Mouse (Mus musculus) embryonic fibroblast, embryonic 13.5 days (primary cell): Measurements from ENCODE around the gene Syna. TPM values are rescaled to one million over a fixed set of nuclear protein-coding genes. Genes with fewer than 3 reads are reported as not detected.

Experiments used
- H3K27ac ChIP-seq: 2 replicates; pipeline ENCODE4 v1.5.1; 2012; ENCODE audit warnings: low read length, control low read depth, inconsistent platforms; ENCODE audit not compliant: insufficient read depth
- H3K4me1 ChIP-seq: 2 replicates; pipeline ENCODE4 v1.6.1; 2011; ENCODE audit warnings: low read length; ENCODE audit not compliant: control insufficient read depth, insufficient read depth
- H3K4me3 ChIP-seq: 2 replicates; pipeline ENCODE4 v1.5.1; 2011; ENCODE audit warnings: mild to moderate bottlenecking, control low read depth, low read length; ENCODE audit not compliant: insufficient read depth
- CTCF ChIP-seq: IDR thresholded peaks from 2 replicates; pipeline ENCODE4 v1.5.1; 2011; ENCODE audit warnings: mild to moderate bottlenecking, control low read depth, low read length, moderate library complexity, borderline replicate concordance; ENCODE audit not compliant: insufficient read depth
- POLR2A ChIP-seq: IDR thresholded peaks from 2 replicates; pipeline ENCODE4 v1.6.1; 2011; ENCODE audit warnings: low read depth, mild to moderate bottlenecking, control low read depth, low read length, moderate library complexity
- polyA plus RNA-seq: library from polyadenylated mRNA; stranded (reverse); fragments of >200 nt; gene quantifications from 2 replicates; pipeline ENCODE4 v1.2.4, GENCODE M21; 2011; ENCODE audit warnings: low read depth; ENCODE audit not compliant: missing spikeins, insufficient read length

Syna gene
- 0.40 TPM in 1 of 2 replicates, not detected in the other for polyA plus RNA-seq

DNA sequence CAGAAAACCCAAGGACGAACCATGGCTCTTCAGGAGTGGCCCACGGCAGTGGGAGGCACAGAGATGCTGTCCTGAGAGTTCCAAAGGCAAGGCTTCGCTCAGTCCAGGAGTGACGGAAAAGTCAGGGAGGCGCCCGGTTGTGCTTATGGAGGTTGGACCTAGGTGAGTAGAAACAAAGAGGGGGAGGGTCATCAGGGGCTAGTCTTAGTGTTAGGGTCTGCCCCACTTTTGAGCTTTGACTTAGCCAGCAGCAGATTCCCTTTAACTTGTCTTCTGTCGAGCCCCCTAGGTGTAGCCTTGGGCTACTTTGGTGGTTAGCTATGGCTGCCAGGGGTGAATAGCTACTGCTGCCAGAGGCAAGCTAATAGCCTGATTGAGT lies at the start of gene Syna:
Syna (minus strand) TSS at position 101 of the 379 bp plus-strand sequence.
- no peak within 1 kb of the TSS for H3K27ac ChIP-seq
- no peaks in the 10 kb centered on the region; the same call in 1 of the 2 replicates for H3K4me1 ChIP-seq
- no peak within 1 kb of the TSS for H3K4me3 ChIP-seq
- no peak for TF ChIP-seq CTCF
- TF ChIP-seq POLR2A: no peak

DNA sequence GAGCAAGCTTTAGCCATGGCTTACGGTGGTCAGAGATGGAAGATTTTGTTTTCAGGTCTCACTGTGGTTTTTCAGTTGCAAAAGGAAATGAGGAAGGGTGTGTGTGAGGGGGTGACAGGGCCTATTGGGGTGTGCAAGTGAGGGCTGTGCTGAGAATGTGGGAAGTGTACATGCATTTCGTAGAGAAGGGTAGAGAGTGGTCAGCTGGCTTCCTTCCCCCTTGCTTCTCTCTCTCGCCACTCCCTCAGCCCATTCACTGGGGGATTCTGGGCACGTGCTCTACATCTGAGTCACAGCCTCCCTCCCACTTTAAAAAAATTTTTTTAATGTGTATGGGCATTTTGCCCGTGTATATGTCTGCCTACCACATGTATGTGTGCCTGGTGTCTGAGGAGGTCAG lies 47.1 kb upstream of the Syna start:
- peak; percentile 24; the same call in 1 of the 2 replicates for TF ChIP-seq POLR2A
- no peak for TF ChIP-seq CTCF
- Histone ChIP-seq H3K4me3 (no peak overlapping the region), H3K4me1 (peaks cover 9% of the 10 kb centered on the region), H3K27ac (peak overlapping the region; percentile 4; the same call in 1 of the 2 replicates)

DNA sequence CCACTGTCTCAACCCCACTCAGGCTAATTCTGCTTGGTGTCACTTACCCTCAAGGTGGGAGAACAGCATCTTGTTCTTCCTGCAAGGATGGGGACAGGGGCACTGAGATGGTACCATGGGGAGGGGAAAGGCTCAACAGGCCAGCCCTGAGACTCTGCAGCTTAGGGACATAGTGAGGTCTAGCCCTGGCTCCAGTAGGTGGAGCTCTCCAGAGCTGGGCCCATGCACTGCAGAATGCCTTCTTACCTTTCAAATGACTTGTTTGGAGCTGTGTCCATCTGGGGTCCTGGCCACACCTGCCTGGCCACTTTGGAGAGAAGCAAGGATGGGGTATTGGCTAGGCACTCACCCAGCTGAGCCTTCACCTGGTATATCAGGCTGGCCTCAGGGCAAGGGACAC lies 46.3 kb upstream of the Syna start:
- Histone ChIP-seq H3K27ac (no peak overlapping the region), H3K4me1 (peaks cover 6% of the 10 kb centered on the region), H3K4me3 (no peak overlapping the region)
- TF ChIP-seq CTCF: 0 out of 2 replicates have a peak, but pooled peaks have one; percentile 1
- TF ChIP-seq POLR2A: no peak

DNA sequence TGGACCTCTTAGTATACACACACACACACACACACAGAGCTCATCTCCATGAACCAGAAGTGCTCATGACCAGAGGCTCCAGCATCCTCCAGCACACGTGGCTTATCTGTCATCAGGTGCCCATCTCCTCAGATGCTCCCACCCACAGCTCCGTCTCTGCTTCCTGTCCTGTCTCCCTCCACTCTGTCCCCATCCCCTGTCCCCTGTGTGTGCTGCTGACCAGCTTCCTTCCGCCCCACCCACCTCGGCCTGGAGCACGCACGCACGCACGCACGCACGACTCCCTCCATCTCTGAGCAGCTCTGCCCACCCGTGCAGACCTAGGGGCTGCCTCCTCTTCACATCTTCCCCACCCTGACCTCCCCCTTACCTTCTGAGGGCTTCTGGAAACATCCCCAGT lies 44.4 kb upstream of the Syna start:
- no peak for TF ChIP-seq CTCF
- TF ChIP-seq POLR2A: no peak
- no peak overlapping the region for H3K4me3 ChIP-seq
- H3K27ac ChIP-seq: no peak overlapping the region
- H3K4me1 ChIP-seq: peaks cover 6% of the 10 kb centered on the region

DNA sequence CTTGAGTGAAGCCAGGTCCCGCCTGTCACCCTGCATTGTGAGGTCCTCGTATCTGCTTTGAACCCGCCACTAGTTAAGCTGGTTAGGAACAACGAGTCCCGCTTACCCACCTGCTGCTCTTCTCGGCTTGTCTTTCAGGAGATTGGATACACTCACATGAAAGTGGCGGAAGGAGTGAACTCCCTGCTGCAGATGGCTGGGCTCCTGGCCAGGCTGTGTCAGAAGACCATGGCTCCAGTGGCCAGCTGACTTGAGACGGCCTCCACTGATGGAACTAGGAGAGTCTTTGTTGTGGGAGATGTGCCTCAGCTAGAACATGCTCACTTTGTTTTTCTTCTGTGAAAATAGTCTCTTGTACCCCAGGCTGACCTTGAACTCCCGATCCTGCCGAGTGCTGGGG lies 37.7 kb upstream of the Syna start:
- no peak overlapping the region for H3K27ac ChIP-seq
- TF ChIP-seq POLR2A: no peak
- no peak for TF ChIP-seq CTCF
- no peak overlapping the region for H3K4me3 ChIP-seq
- H3K4me1 ChIP-seq: no peaks in the 10 kb centered on the region

DNA sequence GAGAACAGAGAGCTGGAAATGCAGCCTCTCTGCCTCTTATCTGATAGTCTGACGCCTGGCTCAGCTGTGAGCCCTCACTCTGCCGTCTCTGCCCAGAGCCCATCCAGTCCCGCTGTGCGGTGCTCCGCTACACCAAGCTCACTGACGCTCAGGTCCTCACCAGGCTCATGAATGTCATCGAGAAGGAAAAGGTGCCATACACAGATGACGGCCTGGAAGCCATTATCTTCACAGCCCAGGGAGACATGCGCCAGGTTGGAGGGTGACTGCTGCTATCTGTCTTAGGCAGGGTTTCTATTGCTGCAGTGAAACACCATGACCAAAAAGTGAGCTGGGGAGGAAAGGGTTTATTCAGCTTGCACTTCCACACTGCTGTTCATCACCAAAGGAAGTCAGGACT lies 33.1 kb upstream of the Syna start:
- Histone ChIP-seq H3K4me1 (no peaks in the 10 kb centered on the region), H3K4me3 (no peak overlapping the region), H3K27ac (no peak overlapping the region)
- TF ChIP-seq POLR2A: no peak
- no peak for TF ChIP-seq CTCF

DNA sequence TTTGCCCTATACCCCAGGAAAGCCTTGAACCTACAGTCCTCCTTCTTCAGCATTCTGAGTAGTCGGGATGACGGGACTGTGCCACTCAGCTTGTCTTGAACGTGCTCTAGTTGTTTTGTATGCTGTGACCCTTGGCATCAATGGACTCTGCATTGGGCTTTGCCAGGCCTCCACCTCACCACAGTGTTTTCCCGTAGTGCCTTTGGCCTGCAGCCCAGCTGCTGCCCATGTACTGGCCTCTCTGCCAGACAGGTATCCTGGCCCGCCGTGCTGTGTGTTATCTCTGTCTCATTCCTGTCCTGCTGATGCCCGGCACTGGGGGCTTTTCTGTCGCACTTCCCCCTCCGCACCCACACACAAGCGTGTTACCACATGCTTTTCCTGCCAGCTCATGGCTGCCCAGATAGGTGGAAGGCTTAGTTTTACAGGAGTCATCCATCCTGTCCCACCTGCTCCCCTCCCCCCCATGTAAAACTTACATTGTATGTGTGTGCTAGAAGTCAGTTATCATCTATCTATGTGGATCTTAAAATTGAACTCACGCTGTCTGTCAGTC lies 32.1 kb upstream of the Syna start:
- H3K4me1 ChIP-seq: no peaks in the 10 kb centered on the region
- TF ChIP-seq CTCF (no peak), POLR2A (no peak)
- no peak overlapping the region for H3K27ac ChIP-seq
- H3K4me3 ChIP-seq: no peak overlapping the region

DNA sequence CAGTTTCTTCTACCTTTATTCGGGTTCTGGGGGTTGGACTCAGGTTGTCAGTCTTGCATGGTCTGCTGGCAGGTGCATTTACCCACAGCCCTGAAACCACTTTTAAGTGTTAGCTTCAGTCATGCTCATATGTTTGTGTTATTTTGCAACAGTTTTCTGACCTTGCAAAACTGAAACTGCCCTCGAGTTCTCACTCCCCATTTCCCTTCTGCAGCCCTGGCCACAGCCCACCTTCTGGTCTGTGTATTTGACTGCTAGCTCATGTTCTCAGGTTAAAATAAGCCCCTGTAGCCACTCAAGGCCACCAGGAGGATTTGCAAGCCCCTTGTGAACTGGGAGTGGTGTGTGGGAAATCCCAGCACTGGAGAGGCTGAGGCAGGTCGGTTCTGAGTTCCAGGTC lies 29.9 kb upstream of the Syna start:
- Histone ChIP-seq H3K4me3 (no peak overlapping the region), H3K4me1 (no peaks in the 10 kb centered on the region), H3K27ac (no peak overlapping the region)
- TF ChIP-seq CTCF: no peak
- no peak for TF ChIP-seq POLR2A

DNA sequence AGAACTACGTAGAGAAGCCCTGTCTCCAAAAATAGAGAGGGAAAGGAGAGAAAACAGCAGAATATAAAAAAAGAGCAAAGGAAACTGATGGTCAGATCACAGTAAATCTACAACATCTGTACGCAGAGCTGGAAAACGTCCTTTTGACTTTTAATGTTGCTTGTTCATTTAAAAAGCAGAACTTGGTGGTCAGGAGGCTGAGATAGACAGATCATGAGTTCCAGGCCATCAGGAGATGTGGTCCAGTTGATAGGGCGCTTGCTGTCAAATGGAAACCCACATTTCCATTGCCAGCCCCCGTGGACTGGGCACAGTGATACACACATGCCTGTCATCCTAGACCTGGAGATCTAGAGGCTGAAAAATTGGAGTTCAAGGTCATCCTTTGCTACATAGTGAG lies 24.8 kb upstream of the Syna start:
- Histone ChIP-seq H3K4me1 (no peaks in the 10 kb centered on the region; the same call in 1 of the 2 replicates), H3K27ac (no peak overlapping the region), H3K4me3 (no peak overlapping the region)
- no peak for TF ChIP-seq POLR2A
- no peak for TF ChIP-seq CTCF

DNA sequence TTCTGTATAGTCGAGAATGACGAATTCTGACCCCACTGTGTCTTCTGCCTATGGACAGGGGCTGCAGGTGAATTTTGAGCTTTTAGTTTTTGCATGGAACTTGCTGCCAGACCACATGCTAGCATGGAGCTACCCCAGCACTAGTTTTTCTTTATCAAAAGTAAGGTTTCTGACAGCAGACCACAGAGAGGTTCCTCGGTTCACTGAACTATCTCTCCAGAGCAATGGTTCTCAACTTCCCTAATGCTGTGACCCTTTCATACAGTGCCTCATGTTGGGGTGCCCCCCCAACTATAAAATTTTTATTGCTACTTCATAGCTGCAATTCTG lies 23.9 kb upstream of the Syna start:
- Histone ChIP-seq H3K27ac (no peak overlapping the region), H3K4me3 (peak overlapping the region; percentile 91; the same call in 1 of the 2 replicates), H3K4me1 (no peaks in the 10 kb centered on the region; the same call in 1 of the 2 replicates)
- TF ChIP-seq POLR2A (no peak), CTCF (no peak)
